In the genomic region with DNA sequence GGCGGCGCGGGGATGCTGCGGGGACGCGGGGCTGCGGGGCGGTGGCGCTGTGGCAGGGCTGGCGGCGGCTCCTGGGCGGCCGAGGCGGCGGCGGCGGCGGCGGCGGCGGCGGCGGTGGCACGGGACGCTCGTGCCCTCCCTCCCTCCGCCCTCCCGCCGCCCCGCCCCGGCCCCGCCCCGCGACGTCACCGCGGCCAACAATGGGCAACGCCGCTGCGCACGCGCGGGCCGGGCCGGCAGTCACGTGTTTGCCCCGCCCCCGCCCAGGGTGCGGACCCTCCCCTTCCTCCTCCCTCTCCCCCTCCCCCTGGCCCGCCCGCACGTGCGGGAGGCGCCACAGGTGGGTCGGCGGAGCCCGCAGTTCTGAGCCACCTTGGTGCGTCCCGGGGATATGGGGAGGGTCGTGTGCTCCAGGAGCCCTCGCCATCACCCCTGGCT, we compare ENCODE assay signal across 8 mouse cellular contexts. TPM values are rescaled to one million over a fixed set of nuclear protein-coding genes. Genes with fewer than 3 reads are reported as not detected.
DNase-seq lines count a peak whose midpoint lies in the region; ATAC-seq lines count a peak whose summit lies in the region.

A gene (minus strand): TSS at position 138 of the 438 bp plus-strand sequence.

- peak; percentile 89 for DNase-seq in MN1 (ENCODE audit: low spot score)
- peak; percentile 83 for DNase-seq in cerebellum, adult 9-11 months
- peak; percentile 77 for DNase-seq in frontal cortex, postnatal 36 days (ENCODE audit: low spot score in 2 of 2)
- DNase-seq in hindbrain, embryonic 14.5 days (ENCODE audit: low spot score) = peak; percentile 93
- DNase-seq in left cerebral cortex, adult 18-20 months (ENCODE audit: low spot score in 2 of 2) = peak; percentile 81 to 87
- DNase-seq in lung, postnatal 4 days = peak; percentile 92 to 93
- DNase-seq in retina, postnatal 7 days (ENCODE audit: low read depth, low spot score) = peak; percentile 85
- peak; percentile 70 to 79 for DNase-seq in urinary bladder, adult 18-20 months (ENCODE audit: low spot score in 2 of 2)

- H3K9ac ChIP-seq in hindbrain, embryonic 14.5 days = peak within 1 kb of the TSS; percentile 99

- H3K4me2 ChIP-seq in hindbrain, embryonic 14.5 days (replicated peaks) = peak within 1 kb of the TSS; percentile 96

- H3K4me1 ChIP-seq in hindbrain, embryonic 14.5 days (replicated peaks; ENCODE audit: control insufficient read depth, insufficient read depth, low read length) = peaks cover 31% of the 10 kb centered on the region

- H3K4me3 ChIP-seq in hindbrain, embryonic 14.5 days (replicated peaks; ENCODE audit: low read length) = peak within 1 kb of the TSS; percentile 98

- peak within 1 kb of the TSS; percentile 98 for H3K27ac ChIP-seq in hindbrain, embryonic 14.5 days

- peaks cover 47% of the 10 kb centered on the region for H3K36me3 ChIP-seq in hindbrain, embryonic 14.5 days (replicated peaks; ENCODE audit: control insufficient read depth, insufficient read depth)

- WGBS in hindbrain, embryonic 14.5 days = under 1% methylated on average over 35 of the region's 61 CpGs

- peak; percentile 21 for ATAC-seq in hindbrain, embryonic 14.5 days (ENCODE audit: low FRiP score)

- no peaks in the 10 kb centered on the region for H3K27me3 ChIP-seq in hindbrain, embryonic 14.5 days (ENCODE audit: control insufficient read depth, insufficient read depth, low read length)

- no peaks in the 10 kb centered on the region for H3K9me3 ChIP-seq in hindbrain, embryonic 14.5 days (ENCODE audit: control insufficient read depth, low read length)

RNA-seq across cellular contexts. Expression of the gene that starts here (rescaled TPM):
- 12.3 and 13.3 TPM in 2 replicates for polyA plus RNA-seq in hindbrain, embryonic 14.5 days (2014; fragmentation: Nextera tagmentation; extraction: Ambion mirVana)
- 10 to 100 TPM; 20.1 to 20.7 TPM for total RNA-seq in left cerebral cortex, adult 18-20 months (2021)

Comparison
In these comparisons a context has a peak if more than half of its experiments do, and no peak if none do; other contexts are left out.
1. Peak in every context shown above with its lines: DNase-seq, ATAC-seq, H3K4me3 ChIP-seq and H3K27ac ChIP-seq.